Mouse (Mus musculus): ENCODE results near the gene Tbc1d17. TPM values are rescaled to one million over a fixed set of nuclear protein-coding genes. Genes with fewer than 3 reads are reported as not detected.

Tbc1d17 gene
- polyA plus RNA-seq, 1 experiment from 2014 or later = 65.3 TPM

GRCm38 (mm10) chr7:44857042-44857552 is 8.2 kb upstream of the Tbc1d17 start, which contains the start of gene Pnkp:
Pnkp (plus strand) TSS chr7:44857139.
- peak within 1 kb of the TSS; percentile 64 for H3K4me2 ChIP-seq (replicated peaks; ENCODE audit: low read depth, low read length)
- peak within 1 kb of the TSS; percentile 81 for H3K27ac ChIP-seq (ENCODE audit: low read depth, low read length)
- no peaks in the 10 kb centered on the region for H3K9me3 ChIP-seq (ENCODE audit: control insufficient read depth, low read length)
- peaks cover 36% of the 10 kb centered on the region for H3K4me1 ChIP-seq (ENCODE audit: control insufficient read depth, insufficient read depth, low read length)
- H3K36me3 ChIP-seq (ENCODE audit: control insufficient read depth, insufficient read depth, low read length) = peaks cover 20% of the 10 kb centered on the region
- WGBS = 0% methylated on average over 32 of the region's 32 CpGs
- no peaks in the 10 kb centered on the region for H3K27me3 ChIP-seq (ENCODE audit: control insufficient read depth, insufficient read depth, low read length)
- peak within 1 kb of the TSS; percentile 69 for H3K9ac ChIP-seq (ENCODE audit: low read depth, low read length)
- ATAC-seq (ENCODE audit: low FRiP score, low TSS enrichment) = peak; percentile 5
- H3K4me3 ChIP-seq (ENCODE audit: low read length) = peak within 1 kb of the TSS; percentile 66

DNA sequence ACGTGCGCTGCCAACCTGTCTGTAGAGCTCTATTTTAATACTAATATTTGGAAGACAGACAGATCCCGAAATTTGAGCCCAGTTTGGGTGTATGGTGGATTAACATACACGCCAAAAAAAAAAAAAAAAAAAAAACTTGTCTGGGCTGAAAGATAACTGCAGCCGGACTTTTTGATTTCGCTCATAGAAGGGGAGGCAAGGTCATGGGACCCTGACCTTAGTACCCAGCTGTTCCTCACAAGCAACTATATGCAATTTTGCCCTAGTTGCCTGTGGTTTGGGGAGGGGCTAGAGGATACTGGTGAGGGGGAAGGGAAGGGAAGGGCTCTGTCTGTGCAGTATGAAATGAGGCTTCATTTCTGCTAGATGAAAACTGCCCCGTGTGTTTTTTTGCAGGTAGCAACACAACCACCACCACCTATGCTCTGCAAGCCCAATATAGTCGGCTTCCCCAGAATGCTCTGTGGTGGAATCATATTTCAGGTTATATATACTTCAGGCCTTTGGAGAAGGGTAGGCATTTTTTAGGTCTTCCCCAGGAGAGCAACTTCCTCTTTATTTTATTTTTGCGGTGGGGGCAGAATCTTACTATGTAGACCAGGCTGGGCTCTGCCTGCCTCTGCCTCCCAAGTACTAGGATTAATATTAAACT is 7.5 kb upstream of the Tbc1d17 start:
- Histone ChIP-seq H3K4me1 (ENCODE audit: control insufficient read depth, insufficient read depth, low read length) (peaks cover 36% of the 10 kb centered on the region), H3K36me3 (ENCODE audit: control insufficient read depth, insufficient read depth, low read length) (peaks cover 18% of the 10 kb centered on the region; the same call in 1 of the 2 replicates), H3K4me3 (ENCODE audit: low read length) (peak overlapping the region; percentile 66), H3K9ac (ENCODE audit: low read depth, low read length) (peak overlapping the region; percentile 69; the same call in 1 of the 2 replicates), H3K4me2 (replicated peaks; ENCODE audit: low read depth, low read length) (peak overlapping the region; percentile 64), H3K27me3 (ENCODE audit: control insufficient read depth, insufficient read depth, low read length) (no peaks in the 10 kb centered on the region), H3K9me3 (ENCODE audit: control insufficient read depth, low read length) (no peaks in the 10 kb centered on the region), H3K27ac (ENCODE audit: low read depth, low read length) (peak overlapping the region; percentile 81; the same call in 1 of the 2 replicates)
- ATAC-seq (ENCODE audit: low FRiP score, low TSS enrichment) = no peak
- 64% methylated on average over 9 of the region's 9 CpGs for WGBS

DNA sequence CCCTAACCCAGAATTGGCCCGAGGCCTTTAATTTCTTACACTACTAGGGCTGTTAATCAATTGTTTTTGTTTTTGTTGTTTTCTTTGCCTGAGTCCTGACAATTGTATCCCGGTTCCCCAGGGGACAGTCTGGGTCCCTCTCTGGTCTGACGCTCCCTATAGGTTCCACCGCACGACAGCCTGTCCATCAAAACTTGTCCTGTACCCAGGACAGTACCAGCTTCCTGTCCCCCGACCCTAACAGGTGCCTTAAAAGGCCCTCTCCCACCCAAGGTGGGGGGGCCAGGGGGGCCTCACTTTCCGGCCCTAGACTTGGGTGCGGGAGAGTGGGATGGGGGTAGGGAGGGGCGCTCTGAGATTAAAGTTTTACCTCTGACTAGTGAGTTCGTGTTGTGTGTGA is 6.2 kb upstream of the Tbc1d17 start:
- Histone ChIP-seq H3K27ac (ENCODE audit: low read depth, low read length) (peak overlapping the region; percentile 94), H3K4me2 (replicated peaks; ENCODE audit: low read depth, low read length) (peak overlapping the region; percentile 66)
- WGBS = 42% methylated on average over 10 of the region's 10 CpGs

GRCm38 (mm10) chr7:44854356-44855031 is 5.6 kb upstream of the Tbc1d17 start:
- peaks cover 38% of the 10 kb centered on the region for H3K4me1 ChIP-seq (ENCODE audit: control insufficient read depth, insufficient read depth, low read length)
- WGBS = 1% methylated on average over 45 of the region's 45 CpGs
- H3K4me2 ChIP-seq (replicated peaks; ENCODE audit: low read depth, low read length) = peak overlapping the region; percentile 66
- peaks cover 16% of the 10 kb centered on the region; the same call in 1 of the 2 replicates for H3K36me3 ChIP-seq (ENCODE audit: control insufficient read depth, insufficient read depth, low read length)
- peak overlapping the region; percentile 94 for H3K27ac ChIP-seq (ENCODE audit: low read depth, low read length)
- H3K9ac ChIP-seq (ENCODE audit: low read depth, low read length) = peak overlapping the region; percentile 52
- no peaks in the 10 kb centered on the region for H3K27me3 ChIP-seq (ENCODE audit: control insufficient read depth, insufficient read depth, low read length)
- no peaks in the 10 kb centered on the region for H3K9me3 ChIP-seq (ENCODE audit: control insufficient read depth, low read length)
- H3K4me3 ChIP-seq (ENCODE audit: low read length) = peak overlapping the region; percentile 40
- ATAC-seq (ENCODE audit: low FRiP score, low TSS enrichment) = peak; percentile 48

More for the DNA sequence above, 6.2 kb upstream of the Tbc1d17 start:
- Histone ChIP-seq H3K27me3 (ENCODE audit: control insufficient read depth, insufficient read depth, low read length) (no peaks in the 10 kb centered on the region), H3K9me3 (ENCODE audit: control insufficient read depth, low read length) (no peaks in the 10 kb centered on the region), H3K4me1 (ENCODE audit: control insufficient read depth, insufficient read depth, low read length) (peaks cover 38% of the 10 kb centered on the region), H3K4me3 (ENCODE audit: low read length) (peak overlapping the region; percentile 40), H3K36me3 (ENCODE audit: control insufficient read depth, insufficient read depth, low read length) (peaks cover 16% of the 10 kb centered on the region; the same call in 1 of the 2 replicates), H3K9ac (ENCODE audit: low read depth, low read length) (peak overlapping the region; percentile 52; the same call in 1 of the 2 replicates)
- ATAC-seq (ENCODE audit: low FRiP score, low TSS enrichment) = no peak

DNA sequence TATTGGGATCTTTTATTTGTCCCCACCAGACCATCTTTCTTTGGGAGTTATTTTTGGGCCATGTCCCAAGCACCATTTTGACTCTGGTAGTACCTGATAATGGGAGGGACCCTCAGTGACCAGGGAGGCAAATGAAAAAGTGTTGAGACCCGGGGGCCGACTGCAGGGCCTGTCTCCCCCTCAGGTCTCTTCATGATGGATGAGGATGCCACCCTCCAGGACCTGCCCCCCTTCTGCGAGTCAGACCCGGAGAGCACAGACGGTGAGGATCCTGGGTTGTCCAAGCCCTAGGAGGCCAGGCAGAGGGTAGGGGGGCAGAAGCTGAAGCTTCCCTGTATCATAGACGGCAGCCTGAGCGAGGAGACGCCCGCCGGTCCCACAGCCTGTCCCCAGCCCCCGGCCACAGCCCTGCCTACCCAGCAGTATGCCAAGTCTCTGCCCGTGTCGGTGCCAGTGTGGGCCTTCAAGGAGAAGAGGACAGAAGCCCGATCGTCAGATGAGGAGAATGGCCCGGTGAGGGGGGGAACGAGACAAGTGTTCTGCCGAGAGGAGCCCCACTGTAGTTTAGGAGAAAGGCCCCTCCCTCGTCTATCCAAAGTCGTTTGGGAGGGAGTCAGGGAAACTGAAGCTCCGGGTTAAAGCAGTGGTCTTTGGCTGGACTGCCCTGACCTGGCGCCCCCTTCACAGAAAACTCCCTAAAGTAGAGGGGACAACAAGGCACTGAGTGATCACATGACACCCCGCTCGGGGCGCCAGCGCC is 4.9 kb upstream of the Tbc1d17 start:
- ATAC-seq (ENCODE audit: low FRiP score, low TSS enrichment) = no peak
- peaks cover 16% of the 10 kb centered on the region; the same call in 1 of the 2 replicates for H3K36me3 ChIP-seq (ENCODE audit: control insufficient read depth, insufficient read depth, low read length)
- peak overlapping the region; percentile 94 for H3K27ac ChIP-seq (ENCODE audit: low read depth, low read length)
- WGBS = 23% methylated on average over 26 of the region's 26 CpGs
- peak overlapping the region; percentile 40 for H3K4me3 ChIP-seq (ENCODE audit: low read length)
- no peaks in the 10 kb centered on the region for H3K27me3 ChIP-seq (ENCODE audit: control insufficient read depth, insufficient read depth, low read length)
- peak overlapping the region; percentile 66 for H3K4me2 ChIP-seq (replicated peaks; ENCODE audit: low read depth, low read length)
- H3K9me3 ChIP-seq (ENCODE audit: control insufficient read depth, low read length) = no peaks in the 10 kb centered on the region
- peaks cover 38% of the 10 kb centered on the region for H3K4me1 ChIP-seq (ENCODE audit: control insufficient read depth, insufficient read depth, low read length)
- H3K9ac ChIP-seq (ENCODE audit: low read depth, low read length) = peak overlapping the region; percentile 52

DNA sequence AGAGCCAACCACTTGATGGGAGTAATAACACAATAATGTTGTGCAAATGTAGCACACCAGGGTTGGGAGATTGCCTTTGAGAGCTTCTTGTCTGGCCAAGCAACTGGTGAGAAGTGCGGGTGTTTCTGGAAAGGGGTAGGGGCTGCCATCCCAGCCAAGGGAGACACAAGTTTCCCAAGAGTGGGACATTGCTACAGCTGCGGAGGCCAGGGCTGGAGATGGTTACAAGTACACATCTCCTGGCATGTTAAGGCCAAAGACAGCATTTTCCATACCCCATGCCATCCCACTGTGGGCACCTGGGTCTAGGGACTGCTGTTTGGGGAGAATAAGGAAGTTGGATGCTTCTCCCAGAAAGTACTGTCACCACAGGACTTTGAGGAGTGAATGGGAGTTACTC is 4.2 kb upstream of the Tbc1d17 start:
- H3K27ac ChIP-seq (ENCODE audit: low read depth, low read length) = no peak overlapping the region
- no peak overlapping the region for H3K9ac ChIP-seq (ENCODE audit: low read depth, low read length)
- no peaks in the 10 kb centered on the region for H3K27me3 ChIP-seq (ENCODE audit: control insufficient read depth, insufficient read depth, low read length)
- ATAC-seq (ENCODE audit: low FRiP score, low TSS enrichment) = no peak
- H3K9me3 ChIP-seq (ENCODE audit: control insufficient read depth, low read length) = no peaks in the 10 kb centered on the region
- H3K4me2 ChIP-seq (replicated peaks; ENCODE audit: low read depth, low read length) = no peak overlapping the region
- H3K4me3 ChIP-seq (ENCODE audit: low read length) = no peak overlapping the region; the same call in 1 of the 2 replicates
- 100% methylated on average over 2 of the region's 2 CpGs for WGBS
- H3K4me1 ChIP-seq (ENCODE audit: control insufficient read depth, insufficient read depth, low read length) = peaks cover 31% of the 10 kb centered on the region
- H3K36me3 ChIP-seq (ENCODE audit: control insufficient read depth, insufficient read depth, low read length) = peaks cover 16% of the 10 kb centered on the region; the same call in 1 of the 2 replicates

DNA sequence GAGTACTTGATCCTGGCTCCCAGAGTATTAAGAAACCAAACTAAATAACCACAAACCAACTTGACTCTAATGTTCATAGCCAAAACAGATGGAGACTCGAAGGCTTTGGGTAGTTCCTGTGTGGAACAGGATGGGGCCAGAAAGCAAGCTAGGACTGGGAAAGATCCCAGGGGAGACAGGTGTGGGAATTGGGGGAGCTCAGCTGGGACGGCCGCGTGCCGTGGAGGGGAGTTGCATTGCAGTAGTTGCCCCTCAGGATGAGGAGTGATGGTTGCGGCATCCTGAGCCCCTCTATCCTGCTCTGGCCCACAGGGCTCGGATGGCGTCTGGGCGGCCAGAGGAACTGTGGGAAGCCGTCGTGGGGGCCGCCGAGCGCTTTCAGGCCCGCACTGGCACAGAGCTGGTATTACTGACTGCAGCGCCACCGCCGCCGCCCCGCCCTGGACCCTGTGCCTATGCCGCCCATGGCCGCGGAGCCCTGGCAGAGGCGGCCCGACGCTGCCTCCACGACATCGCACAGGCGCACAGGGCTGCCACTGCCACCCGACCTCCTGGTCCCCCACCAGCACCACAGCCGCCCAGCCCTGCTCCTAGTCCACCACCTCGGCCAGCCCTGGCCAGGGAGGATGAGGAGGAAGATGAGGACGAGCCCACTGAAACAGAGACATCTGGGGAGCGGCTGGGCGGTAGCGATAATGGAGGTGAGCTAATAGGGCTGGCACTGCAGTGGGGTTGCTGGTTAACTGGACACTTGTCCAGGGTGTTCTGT is 3.6 kb upstream of the Tbc1d17 start:
- no peaks in the 10 kb centered on the region for H3K9me3 ChIP-seq (ENCODE audit: control insufficient read depth, low read length)
- H3K4me2 ChIP-seq (replicated peaks; ENCODE audit: low read depth, low read length) = no peak overlapping the region
- WGBS = 92% methylated on average over 36 of the region's 36 CpGs
- H3K36me3 ChIP-seq (ENCODE audit: control insufficient read depth, insufficient read depth, low read length) = peaks cover 16% of the 10 kb centered on the region; the same call in 1 of the 2 replicates
- H3K9ac ChIP-seq (ENCODE audit: low read depth, low read length) = no peak overlapping the region
- H3K4me3 ChIP-seq (ENCODE audit: low read length) = no peak overlapping the region
- peaks cover 29% of the 10 kb centered on the region for H3K4me1 ChIP-seq (ENCODE audit: control insufficient read depth, insufficient read depth, low read length)
- ATAC-seq (ENCODE audit: low FRiP score, low TSS enrichment) = no peak
- no peak overlapping the region for H3K27ac ChIP-seq (ENCODE audit: low read depth, low read length)
- no peaks in the 10 kb centered on the region for H3K27me3 ChIP-seq (ENCODE audit: control insufficient read depth, insufficient read depth, low read length)

GRCm38 (mm10) chr7:44851625-44852234 is 2.9 kb upstream of the Tbc1d17 start:
- Histone ChIP-seq H3K9ac (ENCODE audit: low read depth, low read length) (peak overlapping the region; percentile 80; the same call in 1 of the 2 replicates), H3K27ac (ENCODE audit: low read depth, low read length) (no peak overlapping the region), H3K4me3 (ENCODE audit: low read length) (no peak overlapping the region), H3K27me3 (ENCODE audit: control insufficient read depth, insufficient read depth, low read length) (no peaks in the 10 kb centered on the region), H3K4me2 (replicated peaks; ENCODE audit: low read depth, low read length) (no peak overlapping the region), H3K4me1 (ENCODE audit: control insufficient read depth, insufficient read depth, low read length) (peaks cover 29% of the 10 kb centered on the region), H3K9me3 (ENCODE audit: control insufficient read depth, low read length) (no peaks in the 10 kb centered on the region), H3K36me3 (ENCODE audit: control insufficient read depth, insufficient read depth, low read length) (peaks cover 18% of the 10 kb centered on the region; the same call in 1 of the 2 replicates)
- ATAC-seq (ENCODE audit: low FRiP score, low TSS enrichment) = no peak
- WGBS = 90% methylated on average over 12 of the region's 12 CpGs
